Mouse (Mus musculus) testis, postnatal 10 days (tissue): ENCODE measurements around the gene Sacs.

Experiments used
- DNase-seq: peaks from one replicate; pipeline ENCODE4 v3.0.0; 2021; ENCODE audit warnings: low spot score

The Sacs gene

GRCm38 (mm10) chr14:61237101-61237654, 98.9 kb downstream of the Sacs start:
- no peak for DNase-seq

- no peak for DNase-seq
Measured at GRCm38 (mm10) chr14:61238751-61239150, 100.5 kb downstream of the Sacs start.

DNA sequence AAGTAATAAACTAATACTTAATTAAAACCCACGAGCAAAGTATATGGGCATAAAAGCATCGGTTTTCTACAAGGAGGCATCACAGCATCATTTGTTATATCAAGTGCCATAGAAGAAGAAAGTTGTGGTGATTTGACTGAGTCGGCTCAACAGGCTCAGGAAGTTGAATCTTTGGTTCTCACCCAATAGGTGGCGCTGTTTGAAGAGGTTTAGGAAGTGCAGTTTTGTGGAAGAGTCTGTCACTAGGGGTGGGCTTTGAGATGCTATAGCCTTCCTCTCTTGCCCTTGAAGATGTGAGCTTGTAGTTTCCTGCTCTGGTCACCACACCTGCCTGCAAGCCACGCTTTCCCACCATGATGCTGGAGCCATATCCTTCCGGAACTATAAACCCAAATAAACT, 104.4 kb downstream of the Sacs start:
- no peak for DNase-seq

DNA sequence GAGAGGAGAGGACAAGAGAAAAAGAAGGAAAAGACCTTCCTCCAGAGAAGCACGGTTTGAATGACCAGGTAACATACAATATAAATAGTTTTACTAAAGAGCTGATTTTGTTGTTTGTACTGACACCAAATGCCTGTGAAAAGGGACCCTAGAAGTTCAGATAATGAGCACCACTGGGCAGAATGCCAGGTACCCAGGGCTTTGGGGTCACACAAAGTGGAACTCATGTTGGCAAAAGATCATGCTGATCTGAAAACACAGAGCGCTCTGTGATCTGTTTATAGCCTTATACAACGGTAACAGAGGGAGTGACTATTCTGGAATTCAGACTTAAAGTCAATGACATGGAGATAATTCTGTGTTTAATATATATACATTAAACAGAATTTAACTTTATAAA, 108.2 kb downstream of the Sacs start:
- no peak for DNase-seq

- no peak for DNase-seq
Measured at GRCm38 (mm10) chr14:61252596-61253388, 114.5 kb downstream of the Sacs start.

DNA sequence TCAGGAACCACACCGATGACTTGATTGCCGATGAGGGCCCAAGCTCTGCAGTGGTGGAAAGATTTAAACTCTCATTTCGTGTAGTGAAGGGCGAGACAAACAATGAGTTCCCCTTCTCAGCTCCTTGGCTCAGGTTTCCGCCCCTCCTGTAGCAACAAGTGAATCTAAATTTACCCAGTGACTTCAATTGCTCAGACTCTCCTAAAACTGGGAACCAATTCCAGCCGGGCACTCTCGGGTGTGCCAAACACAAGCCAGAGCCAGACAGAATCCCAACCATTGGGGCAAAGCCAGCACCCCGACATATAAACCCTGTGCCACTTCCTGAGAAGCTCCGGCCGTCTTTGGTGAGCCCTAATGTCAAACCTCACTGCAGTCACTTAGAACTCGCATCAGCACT, 120.1 kb downstream of the Sacs start, which contains the start of gene Sgcg:
Gene Sgcg, minus strand, starts transcription at position 139 of the 400 bp plus-strand sequence.
- DNase-seq = no peak

GRCm38 (mm10) chr14:61259084-61259483, 120.8 kb downstream of the Sacs start:
- DNase-seq = no peak

- DNase-seq = peak; percentile 66
Measured at GRCm38 (mm10) chr14:61267908-61268475, 129.7 kb downstream of the Sacs start.

DNA sequence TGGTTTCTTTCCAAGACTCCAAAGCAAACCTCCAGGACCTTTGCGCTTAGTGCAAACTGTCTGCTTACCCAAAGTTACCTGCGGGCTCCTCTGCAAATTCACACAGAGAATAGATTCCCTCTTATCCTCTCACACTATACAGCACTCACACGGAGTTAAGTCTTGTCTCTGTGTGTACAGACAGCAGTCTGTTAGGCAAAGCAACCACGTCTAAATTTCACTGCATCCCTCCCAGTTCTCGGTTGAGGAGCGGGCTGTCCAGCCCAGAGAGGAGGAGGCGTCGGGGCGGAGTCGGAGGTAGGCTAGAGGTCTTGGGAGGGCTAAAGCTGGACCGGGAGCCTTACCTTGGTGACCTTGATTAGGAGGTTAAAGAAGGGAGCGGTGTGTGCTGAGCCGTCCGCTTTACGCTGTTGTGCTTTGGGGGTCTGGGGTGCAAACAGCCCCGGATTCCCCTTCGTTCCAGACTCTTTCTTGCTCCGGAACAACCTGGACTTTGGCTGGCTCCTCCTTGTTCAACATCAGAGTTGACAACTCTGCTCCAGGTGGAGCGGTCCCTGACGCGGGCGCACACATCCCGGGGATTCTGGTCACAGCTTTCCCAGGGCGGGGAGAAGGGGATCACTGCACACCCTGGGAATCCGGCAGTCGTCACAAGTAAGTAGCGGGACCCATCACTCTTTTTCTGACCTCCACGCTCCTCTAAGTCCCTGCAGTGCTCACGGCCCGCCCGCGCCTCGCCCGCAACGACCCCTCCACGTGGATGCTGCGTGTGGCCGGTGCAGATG, 136.3 kb downstream of the Sacs start:
- no peak for DNase-seq

- DNase-seq = peak; percentile 81
Measured at GRCm38 (mm10) chr14:61277285-61277684, 139.0 kb downstream of the Sacs start.

DNA sequence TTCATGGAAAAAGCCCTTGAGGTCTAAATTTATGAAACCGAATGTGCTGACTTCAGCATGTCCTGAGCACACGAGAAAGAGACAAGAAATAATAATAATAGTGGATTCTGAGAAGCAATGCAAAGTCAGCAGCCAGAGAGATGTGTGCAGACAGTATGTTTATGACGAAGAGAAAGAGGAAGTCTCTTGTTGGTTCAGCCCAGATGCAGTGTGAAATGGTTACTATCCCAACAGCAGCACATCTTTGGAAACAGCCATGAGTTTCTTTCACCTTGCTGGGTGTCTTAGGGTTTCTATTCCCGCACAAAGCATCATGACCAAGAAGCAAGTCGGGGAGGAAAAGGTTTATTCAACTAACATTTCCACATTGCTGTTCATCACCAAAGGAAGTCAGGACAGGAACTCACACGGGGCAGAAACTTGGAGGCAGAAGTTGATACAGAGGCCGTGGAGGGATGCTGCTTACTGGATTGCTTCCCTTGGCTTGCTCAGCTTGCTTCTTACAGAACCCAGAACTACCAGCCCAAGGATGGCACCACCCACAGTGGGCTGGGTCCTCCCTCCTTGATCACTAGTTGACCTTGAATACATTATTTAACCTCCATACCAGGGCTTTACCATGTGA, 140.5 kb downstream of the Sacs start:
- DNase-seq = no peak

DNA sequence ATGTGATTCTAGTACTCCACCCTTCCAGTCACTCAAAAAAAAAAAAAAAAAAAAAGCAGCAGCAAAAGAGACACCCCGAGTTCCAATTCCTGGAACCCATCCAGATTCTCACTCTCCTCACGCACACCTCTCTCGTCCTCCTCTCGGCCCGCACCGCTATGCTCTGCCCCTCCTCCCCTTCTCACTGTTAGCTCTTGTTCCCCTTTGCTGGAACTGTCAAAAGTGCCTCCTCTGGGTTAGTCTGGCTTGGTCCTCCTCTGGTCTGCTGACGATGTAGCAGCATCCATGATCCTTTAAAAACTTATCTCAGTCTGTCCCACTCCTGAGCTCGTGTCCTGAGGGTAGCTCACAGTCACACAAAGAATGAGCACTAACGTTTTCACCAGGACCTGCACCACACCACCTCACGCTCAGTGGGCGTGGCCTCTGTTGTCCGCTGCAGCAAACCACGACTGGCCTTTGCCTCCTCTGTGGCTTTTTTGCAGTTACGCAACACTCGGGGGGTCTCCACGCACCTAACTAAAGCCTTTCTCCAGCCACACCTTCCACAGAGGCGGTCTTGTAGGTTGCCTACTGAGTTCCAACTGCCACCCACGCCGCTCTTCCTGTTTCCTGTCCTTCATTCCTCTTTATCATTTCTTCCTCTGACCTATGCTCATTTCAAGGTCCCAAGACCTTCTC, 150.5 kb downstream of the Sacs start:
- no peak for DNase-seq
